Mouse (Mus musculus) embryo, embryonic 10 days (tissue): ENCODE measurements around the gene Lin52.

ENCODE experiments used
- DNase-seq: peaks from one replicate; pipeline ENCODE4 v3.0.0-alpha.2; 2015; ENCODE audit warnings: low spot score

Lin52 gene

GRCm38 (mm10) chr12:84450718-84451646, at the start of gene Lin52, which contains the start of gene Aldh6a1:
Gene Lin52, plus strand, starts transcription at chr12:84451422.
Gene Aldh6a1, minus strand, starts transcription at chr12:84451004.
- peak; percentile 99 for DNase-seq

DNA sequence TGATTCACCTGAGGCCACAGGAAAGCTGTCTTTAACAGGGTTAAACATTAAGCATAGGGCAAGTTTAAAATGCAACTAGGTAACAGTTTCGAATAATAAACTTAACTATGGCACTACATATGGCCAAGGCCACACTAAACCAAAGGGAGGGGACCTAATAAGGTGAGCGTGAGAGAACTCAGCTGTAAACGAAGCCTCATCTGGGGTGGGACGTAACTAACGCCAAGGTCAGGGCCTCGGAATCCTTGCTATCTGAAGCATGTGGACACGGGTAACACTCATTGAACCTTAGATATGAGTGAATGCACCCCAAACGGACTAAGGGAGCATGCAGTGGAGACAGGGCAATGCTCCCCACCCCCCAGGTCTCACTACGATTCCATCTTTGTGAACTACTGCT, 48.3 kb upstream of the Lin52 start:
- no peak for DNase-seq

GRCm38 (mm10) chr12:84404541-84404940, 46.7 kb upstream of the Lin52 start:
- DNase-seq = no peak

- DNase-seq = no peak
Measured at GRCm38 (mm10) chr12:84407259-84407658, 44.0 kb upstream of the Lin52 start.

DNA sequence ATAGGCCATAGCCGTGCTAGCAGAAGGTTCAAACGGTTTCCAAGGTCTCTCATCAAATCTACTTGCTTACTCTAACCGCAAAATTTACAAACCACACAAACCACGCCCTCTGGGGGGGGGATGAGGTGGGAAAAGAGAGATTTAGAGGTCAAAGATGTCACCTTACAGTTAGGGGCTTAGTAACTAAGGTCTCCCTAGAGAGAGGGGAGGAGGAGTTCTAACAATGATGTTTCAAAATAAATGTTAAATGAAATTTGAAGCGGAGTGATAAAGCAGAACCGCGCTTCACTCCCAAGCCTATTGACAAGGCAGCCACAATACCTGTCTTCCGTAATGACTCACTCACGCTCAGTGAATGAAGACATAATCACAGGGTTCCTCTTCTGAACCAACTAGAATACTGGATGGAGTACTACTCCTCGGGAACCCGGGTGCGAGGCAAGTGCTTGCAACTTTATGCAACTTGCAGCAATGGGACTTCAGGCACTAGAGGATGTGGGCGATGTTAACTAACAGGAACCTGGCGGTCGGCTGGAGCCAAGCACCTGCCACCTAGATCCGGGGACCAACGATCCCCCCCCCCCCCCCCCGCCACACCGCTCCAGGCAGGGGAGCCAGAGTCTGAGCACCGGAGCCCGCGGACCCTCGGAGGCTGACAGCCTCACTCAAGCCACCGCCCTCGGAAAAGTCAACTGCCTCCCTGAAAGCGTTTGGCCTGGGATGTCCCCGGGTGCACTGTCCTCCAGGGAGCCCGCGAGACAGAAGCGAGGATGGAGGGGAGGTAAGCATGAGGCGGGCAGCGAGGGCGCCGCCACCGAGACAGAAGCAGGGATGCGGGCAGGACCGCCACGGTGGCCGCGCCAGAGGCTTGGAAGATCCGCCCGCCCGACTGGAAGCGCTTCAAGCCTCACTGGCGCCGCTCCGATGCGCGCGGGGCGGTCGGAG, 43.1 kb upstream of the Lin52 start:
- DNase-seq = no peak

DNA sequence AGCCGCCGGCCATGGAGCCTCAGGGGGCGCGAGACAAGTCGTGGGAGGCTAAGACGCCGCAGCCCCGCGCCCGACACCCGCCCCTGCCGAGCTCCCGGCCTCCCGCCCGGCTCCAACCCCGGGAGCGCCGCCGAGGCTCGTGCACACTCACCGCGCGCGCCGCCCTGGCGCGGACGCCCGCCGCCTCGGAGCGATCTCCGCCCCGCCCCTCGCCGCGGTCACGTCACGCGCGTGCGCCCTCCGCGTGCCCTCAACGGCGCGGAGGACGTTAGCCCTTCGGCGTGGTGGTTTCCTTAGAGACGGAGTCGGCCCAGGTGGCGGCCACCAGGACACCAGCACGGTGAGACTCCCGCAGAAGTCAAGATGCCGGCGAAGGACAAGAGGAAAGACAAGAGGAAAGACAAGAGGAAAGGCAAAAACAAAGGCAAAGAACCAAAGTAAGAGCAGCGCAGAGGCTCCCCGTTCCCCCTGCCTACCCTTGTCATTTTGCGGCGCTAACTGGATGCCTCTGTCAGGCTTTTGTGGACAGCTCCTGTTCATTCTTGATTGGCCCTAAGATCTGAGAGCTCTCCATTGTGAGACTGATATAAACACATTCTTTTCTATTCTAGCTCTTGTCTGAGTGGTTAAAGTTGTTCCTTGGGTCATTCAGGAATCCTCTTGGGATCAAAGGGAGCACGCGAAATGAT, 42.3 kb upstream of the Lin52 start, which contains the start of the genes Entpd5 and Bbof1:
Gene Entpd5, minus strand, starts transcription at position 211 of the 689 bp plus-strand sequence.
Gene Bbof1, plus strand, starts transcription at position 253 of the 689 bp plus-strand sequence.
- DNase-seq = peak; percentile 92

GRCm38 (mm10) chr12:84416834-84417604, 34.2 kb upstream of the Lin52 start, which contains the start of gene Rnf113a2:
Gene Rnf113a2, plus strand, starts transcription at chr12:84417196.
- peak; percentile 96 for DNase-seq

- DNase-seq = no peak
Measured at GRCm38 (mm10) chr12:84417605-84417922, 33.7 kb upstream of the Lin52 start.

GRCm38 (mm10) chr12:84423990-84424389, 27.2 kb upstream of the Lin52 start:
- DNase-seq = no peak

DNA sequence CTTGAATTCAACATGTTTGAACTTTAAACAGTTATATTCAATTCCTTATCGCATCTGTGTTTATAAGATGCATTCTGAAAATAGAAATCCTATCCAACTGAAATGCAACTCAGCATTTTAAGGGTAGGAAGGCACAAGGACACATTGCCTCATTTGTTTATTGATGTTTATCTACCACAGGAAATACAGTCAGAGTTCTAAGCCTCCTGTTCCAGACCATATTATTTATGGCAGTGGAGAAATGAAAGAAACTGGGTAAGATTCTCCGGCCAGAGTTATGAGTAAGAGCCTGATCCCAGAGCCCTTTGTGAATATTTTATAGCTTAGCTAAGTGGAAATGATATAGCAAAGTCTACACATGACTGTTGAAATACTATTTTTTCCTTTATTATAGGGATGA, 21.4 kb upstream of the Lin52 start:
- no peak for DNase-seq

DNA sequence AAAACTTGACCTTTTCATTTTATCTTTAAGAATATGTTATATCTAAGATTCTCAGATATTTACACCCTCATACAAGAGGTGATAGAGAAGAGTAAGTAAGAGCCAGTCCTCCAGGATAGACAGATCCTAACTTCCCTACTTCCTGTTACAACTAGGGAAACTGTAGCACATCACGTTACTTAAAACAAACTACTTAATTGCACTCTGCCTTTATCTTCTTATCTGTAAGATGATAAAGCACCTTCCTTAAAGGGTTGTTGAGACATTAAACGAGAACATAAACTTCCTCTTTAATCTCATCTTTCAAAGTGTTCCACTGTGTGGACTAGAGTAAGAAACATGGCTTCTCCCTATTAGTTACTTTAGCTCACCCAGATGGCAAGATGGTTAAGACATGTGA, 12.5 kb upstream of the Lin52 start:
- no peak for DNase-seq

GRCm38 (mm10) chr12:84442526-84442925, 8.7 kb upstream of the Lin52 start:
- DNase-seq = no peak

DNA sequence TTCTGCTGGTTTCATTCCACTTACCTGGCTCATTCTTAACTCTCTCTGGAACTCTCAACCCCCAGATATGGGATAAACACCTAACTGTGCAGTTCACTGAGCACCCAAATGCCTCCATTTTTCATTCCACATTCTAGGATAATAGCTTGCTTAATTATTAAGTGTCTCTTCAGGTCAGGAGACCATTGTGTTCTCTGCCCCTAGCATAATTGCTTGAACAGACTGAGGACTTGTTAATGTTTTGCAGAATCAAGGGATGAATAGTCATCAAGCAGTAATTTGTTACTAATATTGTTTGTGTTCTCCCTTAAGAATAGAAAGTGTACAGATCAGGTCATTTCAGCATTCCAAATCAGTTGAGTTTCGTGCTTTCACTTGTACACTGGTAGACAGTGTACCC, 3.8 kb upstream of the Lin52 start:
- DNase-seq = no peak

GRCm38 (mm10) chr12:84448181-84448580, 3.0 kb upstream of the Lin52 start:
- DNase-seq = no peak

- DNase-seq = no peak
Measured at GRCm38 (mm10) chr12:84449887-84450286, 1.3 kb upstream of the Lin52 start.

DNA sequence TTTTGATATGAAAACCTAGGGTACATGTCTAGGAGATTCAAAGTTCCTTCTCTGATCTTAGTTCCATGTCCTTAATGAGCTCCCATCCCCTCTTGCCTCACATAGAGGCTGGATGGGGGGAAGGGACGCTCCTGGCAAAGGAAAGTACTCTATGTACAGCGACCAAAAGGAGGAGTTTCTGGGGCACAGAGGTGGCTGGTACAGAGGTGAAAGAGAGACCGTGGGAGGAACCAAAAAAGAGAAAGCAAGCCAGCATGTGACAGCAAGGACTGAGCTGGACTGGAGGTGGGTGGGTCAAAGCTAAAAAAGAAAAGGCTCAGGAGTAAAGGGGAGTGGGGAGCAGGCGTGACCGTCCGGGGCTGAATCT, 888 bp upstream of the Lin52 start:
- peak; percentile 5 for DNase-seq

DNA sequence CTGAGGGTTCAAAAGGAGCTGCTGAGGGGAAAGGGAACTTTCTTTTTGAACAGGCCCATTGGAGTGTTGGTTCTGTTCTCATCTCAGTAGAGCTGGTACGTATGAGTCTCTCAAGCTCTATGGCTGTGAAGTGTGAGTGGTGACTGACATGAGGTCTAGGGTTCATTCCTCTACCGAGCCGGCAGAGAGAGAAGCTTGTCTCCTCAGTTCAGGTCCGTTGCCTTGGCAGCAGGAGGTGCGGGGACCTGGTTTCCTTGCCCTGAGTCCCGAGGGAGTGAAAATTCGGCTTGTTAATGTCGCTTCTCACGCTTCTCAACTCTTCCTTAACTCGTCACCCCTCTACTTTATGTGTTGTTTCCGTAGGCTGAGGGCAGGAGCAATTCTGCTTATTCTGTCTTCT, 579 bp downstream of the Lin52 start:
- DNase-seq = peak; percentile 9

DNA sequence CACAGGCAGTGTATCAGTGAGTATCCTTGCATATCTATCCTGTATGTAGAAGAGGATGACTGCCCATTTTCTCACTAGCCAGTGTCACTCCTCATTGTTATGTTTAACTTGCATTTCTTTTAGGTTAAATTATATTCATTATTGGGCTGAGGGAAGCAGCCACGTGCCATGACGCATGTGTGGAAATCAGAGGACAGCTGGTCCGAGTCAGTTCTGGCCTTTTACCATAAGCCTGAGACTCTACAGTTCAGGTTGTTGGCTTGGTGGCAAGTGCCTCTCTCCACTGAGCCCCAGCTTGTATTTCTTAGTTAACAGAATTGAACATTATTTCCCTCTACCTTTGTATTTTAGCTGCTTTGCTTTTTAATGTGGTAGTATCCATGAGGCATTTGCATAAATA, 5.7 kb downstream of the Lin52 start:
- DNase-seq = no peak

- DNase-seq = no peak
Measured at GRCm38 (mm10) chr12:84459845-84460244, 8.6 kb downstream of the Lin52 start.

- DNase-seq = no peak
Measured at GRCm38 (mm10) chr12:84461416-84461815, 10.2 kb downstream of the Lin52 start.

- no peak for DNase-seq
Measured at GRCm38 (mm10) chr12:84462856-84463255, 11.6 kb downstream of the Lin52 start.
